Mouse (Mus musculus): ENCODE data around the gene Ankrd54. TPM values are rescaled to one million over a fixed set of nuclear protein-coding genes. Genes with fewer than 3 reads are reported as not detected.

The Ankrd54 gene
- polyA plus RNA-seq, 1 experiment from 2014 or later = 48.4 TPM

GRCm38 (mm10) chr15:79026511-79027290 is 36.0 kb downstream of the Ankrd54 start:
- no peak for DNase-seq (ENCODE audit: low spot score)
- Histone ChIP-seq H3K36me3 (ENCODE audit: insufficient read depth, low read length) (no peaks in the 10 kb centered on the region), H3K9me3 (ENCODE audit: low read length) (no peaks in the 10 kb centered on the region), H3K4me3 (ENCODE audit: low read depth, low read length) (no peak overlapping the region), H3K4me2 (replicated peaks; ENCODE audit: low read depth, low read length) (peak overlapping the region; percentile 97), H3K9ac (replicated peaks; ENCODE audit: low read depth) (no peak overlapping the region), H3K27me3 (replicated peaks; ENCODE audit: insufficient read depth, low read length) (no peaks in the 10 kb centered on the region), H3K4me1 (ENCODE audit: insufficient read depth, low read depth, low read length) (peaks cover 11% of the 10 kb centered on the region; the same call in 1 of the 2 replicates), H3K27ac (ENCODE audit: low read length) (no peak overlapping the region)
- TF ChIP-seq EP300 (IDR thresholded peaks at IDR 0.05) = no peak
- no peak for TF ChIP-seq CTCF (IDR thresholded peaks at IDR 0.05)
- 46% methylated on average over 14 of the region's 14 CpGs for WGBS
- no peak for ATAC-seq

DNA sequence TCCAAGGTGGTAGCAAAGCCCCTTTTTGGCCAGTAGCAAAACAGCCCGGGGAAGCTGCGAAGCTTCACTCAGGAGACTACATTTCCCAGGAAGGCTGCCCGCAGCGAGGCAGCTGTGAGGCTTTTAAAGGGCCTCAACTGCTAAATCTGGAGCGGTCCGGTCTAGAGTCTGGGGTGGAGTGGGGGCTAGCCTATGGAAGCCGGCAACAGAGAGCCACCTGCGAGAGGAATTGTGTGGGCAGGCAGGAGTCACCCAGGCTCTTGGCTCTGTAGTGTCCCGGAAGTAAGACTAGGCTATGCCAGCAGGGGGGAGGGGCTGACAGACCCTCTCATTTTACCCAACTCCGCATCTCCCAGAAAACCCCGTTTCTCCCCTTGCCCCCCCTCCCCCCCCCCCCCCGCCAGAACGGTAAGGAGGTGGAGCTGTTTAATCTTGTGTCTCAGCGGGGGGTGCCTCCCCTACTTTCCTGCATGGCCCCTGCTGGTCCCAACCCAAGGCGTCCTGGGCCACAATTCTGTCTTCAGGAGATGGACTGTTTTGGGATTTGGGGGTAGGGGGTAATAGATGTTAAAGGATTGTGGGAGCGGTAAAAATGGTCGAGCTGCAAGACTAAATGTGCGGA is 36.9 kb downstream of the Ankrd54 start:
- no peak for TF ChIP-seq EP300 (IDR thresholded peaks at IDR 0.05)
- no peak for TF ChIP-seq CTCF (IDR thresholded peaks at IDR 0.05)
- 19% methylated on average over 16 of the region's 18 CpGs for WGBS
- 0 out of 2 replicates have a peak overlapping the region, but pooled peaks have one; percentile 12 for H3K9ac ChIP-seq (replicated peaks; ENCODE audit: low read depth)
- H3K4me1 ChIP-seq (ENCODE audit: insufficient read depth, low read depth, low read length) = peaks cover 7% of the 10 kb centered on the region; the same call in 1 of the 2 replicates
- DNase-seq (ENCODE audit: low spot score) = peak; percentile 16
- H3K9me3 ChIP-seq (ENCODE audit: low read length) = no peaks in the 10 kb centered on the region
- no peak overlapping the region for H3K27ac ChIP-seq (ENCODE audit: low read length)
- no peak for ATAC-seq
- H3K4me3 ChIP-seq (ENCODE audit: low read depth, low read length) = no peak overlapping the region
- H3K4me2 ChIP-seq (replicated peaks; ENCODE audit: low read depth, low read length) = peak overlapping the region; percentile 14; the same call in 1 of the 2 replicates
- H3K27me3 ChIP-seq (replicated peaks; ENCODE audit: insufficient read depth, low read length) = no peaks in the 10 kb centered on the region
- H3K36me3 ChIP-seq (ENCODE audit: insufficient read depth, low read length) = no peaks in the 10 kb centered on the region

GRCm38 (mm10) chr15:79023366-79023765 is 39.3 kb downstream of the Ankrd54 start:
- Histone ChIP-seq H3K27me3 (replicated peaks; ENCODE audit: insufficient read depth, low read length) (no peaks in the 10 kb centered on the region), H3K27ac (ENCODE audit: low read length) (no peak overlapping the region), H3K4me2 (replicated peaks; ENCODE audit: low read depth, low read length) (no peak overlapping the region), H3K4me3 (ENCODE audit: low read depth, low read length) (no peak overlapping the region), H3K9me3 (ENCODE audit: low read length) (no peaks in the 10 kb centered on the region), H3K4me1 (ENCODE audit: insufficient read depth, low read depth, low read length) (peaks cover 6% of the 10 kb centered on the region; the same call in 1 of the 2 replicates), H3K36me3 (ENCODE audit: insufficient read depth, low read length) (no peaks in the 10 kb centered on the region), H3K9ac (replicated peaks; ENCODE audit: low read depth) (no peak overlapping the region)
- TF ChIP-seq CTCF (IDR thresholded peaks at IDR 0.05) (no peak), EP300 (IDR thresholded peaks at IDR 0.05) (no peak)
- DNase-seq (ENCODE audit: low spot score) (no peak), ATAC-seq (no peak)
- 88% methylated on average over 1 of the region's 1 CpGs for WGBS

DNA sequence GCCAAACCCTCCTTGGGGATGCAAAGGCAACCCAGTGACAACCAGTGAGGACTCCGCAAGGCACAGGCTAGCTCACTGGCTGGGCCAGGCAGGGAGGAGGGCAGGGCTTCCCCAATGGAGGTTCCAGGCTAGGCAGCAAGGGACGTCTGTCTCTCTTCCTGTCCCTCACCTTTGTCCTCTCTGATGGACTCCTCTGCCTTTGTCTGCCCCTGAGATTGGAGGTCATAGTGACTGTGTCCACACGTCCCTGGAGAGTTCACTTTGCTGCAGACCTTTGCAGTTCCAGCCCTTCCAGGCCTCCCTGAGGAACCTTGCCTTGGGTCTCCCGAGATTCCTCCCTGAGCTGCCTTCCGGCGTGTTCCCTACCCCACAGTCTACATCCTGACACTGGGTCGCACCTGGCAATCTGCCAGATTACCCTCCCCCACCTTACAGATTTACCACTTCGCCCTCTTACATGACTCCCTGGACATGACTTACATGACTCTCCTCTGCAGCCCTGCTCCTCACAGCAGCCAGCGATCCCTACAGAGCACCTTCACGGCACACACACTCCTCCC is 39.9 kb downstream of the Ankrd54 start:
- H3K9ac ChIP-seq (replicated peaks; ENCODE audit: low read depth) = no peak overlapping the region

GRCm38 (mm10) chr15:79018886-79019285 is 43.8 kb downstream of the Ankrd54 start:
- Histone ChIP-seq H3K36me3 (ENCODE audit: insufficient read depth, low read length) (no peaks in the 10 kb centered on the region), H3K4me3 (ENCODE audit: low read depth, low read length) (no peak overlapping the region), H3K4me1 (ENCODE audit: insufficient read depth, low read depth, low read length) (no peaks in the 10 kb centered on the region), H3K9ac (replicated peaks; ENCODE audit: low read depth) (no peak overlapping the region), H3K27ac (ENCODE audit: low read length) (no peak overlapping the region), H3K27me3 (replicated peaks; ENCODE audit: insufficient read depth, low read length) (no peaks in the 10 kb centered on the region), H3K4me2 (replicated peaks; ENCODE audit: low read depth, low read length) (no peak overlapping the region), H3K9me3 (ENCODE audit: low read length) (no peaks in the 10 kb centered on the region)
- TF ChIP-seq EP300 (IDR thresholded peaks at IDR 0.05) (no peak), CTCF (IDR thresholded peaks at IDR 0.05) (peak; percentile 43)
- WGBS = 64% methylated on average over 3 of the region's 3 CpGs
- no peak for ATAC-seq
- DNase-seq (ENCODE audit: low spot score) = peak; percentile 25

More for the DNA sequence above, 39.9 kb downstream of the Ankrd54 start:
- TF ChIP-seq CTCF (IDR thresholded peaks at IDR 0.05) (no peak), EP300 (IDR thresholded peaks at IDR 0.05) (no peak)
- Histone ChIP-seq H3K4me1 (ENCODE audit: insufficient read depth, low read depth, low read length) (peaks cover 6% of the 10 kb centered on the region; the same call in 1 of the 2 replicates), H3K36me3 (ENCODE audit: insufficient read depth, low read length) (no peaks in the 10 kb centered on the region), H3K4me2 (replicated peaks; ENCODE audit: low read depth, low read length) (no peak overlapping the region), H3K9me3 (ENCODE audit: low read length) (no peaks in the 10 kb centered on the region), H3K27me3 (replicated peaks; ENCODE audit: insufficient read depth, low read length) (no peaks in the 10 kb centered on the region), H3K4me3 (ENCODE audit: low read depth, low read length) (no peak overlapping the region), H3K27ac (ENCODE audit: low read length) (no peak overlapping the region)
- WGBS = 31% methylated on average over 10 of the region's 10 CpGs
- no peak for ATAC-seq
- no peak for DNase-seq (ENCODE audit: low spot score)

DNA sequence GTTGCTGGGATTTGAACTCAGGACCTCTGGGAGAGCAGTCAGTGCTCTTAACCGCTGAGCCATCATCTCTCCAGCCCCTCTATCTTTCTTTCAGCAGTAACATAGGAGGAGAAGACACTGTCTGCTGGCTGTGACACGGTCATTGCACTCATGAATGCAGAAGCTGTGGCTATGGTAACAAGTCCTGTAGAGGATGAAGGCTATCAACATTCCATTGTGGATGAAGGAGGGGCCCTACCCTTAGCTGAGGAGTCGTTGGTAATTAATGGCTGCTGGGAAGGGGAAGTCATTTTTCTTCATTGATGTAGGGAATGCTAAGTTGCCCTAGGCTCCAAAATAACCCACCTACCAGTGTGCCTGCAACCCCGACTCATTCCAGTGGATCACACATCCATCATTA is 44.5 kb downstream of the Ankrd54 start:
- ATAC-seq (no peak), DNase-seq (ENCODE audit: low spot score) (no peak)
- no peaks in the 10 kb centered on the region for H3K36me3 ChIP-seq (ENCODE audit: insufficient read depth, low read length)
- no peak overlapping the region for H3K4me2 ChIP-seq (replicated peaks; ENCODE audit: low read depth, low read length)
- no peaks in the 10 kb centered on the region for H3K27me3 ChIP-seq (replicated peaks; ENCODE audit: insufficient read depth, low read length)
- no peak overlapping the region for H3K4me3 ChIP-seq (ENCODE audit: low read depth, low read length)
- TF ChIP-seq EP300 (IDR thresholded peaks at IDR 0.05) = no peak
- no peak for TF ChIP-seq CTCF (IDR thresholded peaks at IDR 0.05)
- 27% methylated on average over 4 of the region's 4 CpGs for WGBS
- H3K9me3 ChIP-seq (ENCODE audit: low read length) = no peaks in the 10 kb centered on the region
- H3K27ac ChIP-seq (ENCODE audit: low read length) = no peak overlapping the region
- H3K4me1 ChIP-seq (ENCODE audit: insufficient read depth, low read depth, low read length) = no peaks in the 10 kb centered on the region
- H3K9ac ChIP-seq (replicated peaks; ENCODE audit: low read depth) = no peak overlapping the region

All from lung, postnatal 0 days (tissue).